Mouse (Mus musculus) forebrain, embryonic 14.5 days (tissue): ENCODE measurements around the gene E130308A19Rik. TPM values are rescaled to one million over a fixed set of nuclear protein-coding genes. Genes with fewer than 3 reads are reported as not detected.
"Not testable (repeated sequence)": the region's sequence is repeated elsewhere in the genome, so short reads cannot be mapped to it uniquely, and the experiment has no call there.

Experiments
- ATAC-seq: fragments of 200-750 bp; cut with Nextera tagmentation; 2 replicates; pipeline ENCODE4 v1.8.0; 2017; ENCODE audit warnings: mild to moderate bottlenecking, moderate library complexity
- DNase-seq: peaks from one replicate; pipeline ENCODE4 v3.0.0-alpha.2; 2015; ENCODE audit warnings: low spot score
- H3K27ac ChIP-seq: fragments of 300-500 bp; sonication (generic); 2 replicates; pipeline ENCODE4 v1.5.1; 2014; ENCODE audit warnings: low read depth, mild to moderate bottlenecking, control low read depth, low read length, moderate library complexity
- H3K27me3 ChIP-seq: fragments of 300-500 bp; sonication (generic); replicated peaks from 2 replicates; pipeline ENCODE4 v1.6.1; 2014; ENCODE audit warnings: low read length, control low read depth, mixed read lengths; ENCODE audit not compliant: control insufficient read depth, insufficient read depth
- H3K36me3 ChIP-seq: fragments of 300-500 bp; sonication (generic); 2 replicates; pipeline ENCODE4 v1.6.1; 2014; ENCODE audit warnings: low read length, control low read depth; ENCODE audit not compliant: control insufficient read depth, insufficient read depth
- H3K4me1 ChIP-seq: fragments of 300-500 bp; sonication (generic); 2 replicates; pipeline ENCODE4 v1.6.1; 2014; ENCODE audit warnings: antibody characterized with exemption, low read length, control low read depth; ENCODE audit not compliant: control insufficient read depth, insufficient read depth
- H3K4me2 ChIP-seq: fragments of 300-500 bp; sonication (generic); 2 replicates; pipeline ENCODE4 v1.6.1; 2014; ENCODE audit warnings: mild to moderate bottlenecking, control low read depth, low read length
- H3K4me3 ChIP-seq: fragments of 300-500 bp; sonication (generic); 2 replicates; pipeline ENCODE4 v1.5.1; 2014; ENCODE audit warnings: low read depth, low read length, control low read depth
- H3K9ac ChIP-seq: fragments of 300-500 bp; sonication (generic); 2 replicates; pipeline ENCODE4 v1.6.1; 2014; ENCODE audit warnings: mild to moderate bottlenecking, low read length, control low read depth, moderate library complexity
- H3K9me3 ChIP-seq: fragments of 300-500 bp; sonication (generic); replicated peaks from 2 replicates; pipeline ENCODE4 v1.6.1; 2016; ENCODE audit warnings: low read length, control low read depth, mixed read lengths; ENCODE audit not compliant: control insufficient read depth
- WGBS: fragments of 180-500 bp; shearing (Covaris S2); extraction: QIAGEN DNeasy Blood & Tissue Kit; methylation state at CpG from one replicate; pipeline ENCODE4 v1.1.7; 2014; 5-methylcytosine and 5-hydroxymethylcytosine counted together
- polyA plus RNA-seq: library from polyadenylated mRNA; unstranded; fragments of >200 nt; fragmentation: Nextera tagmentation; extraction: Ambion mirVana; gene quantifications from 2 replicates; pipeline ENCODE4 v1.2.1, GENCODE M21; 2014

Gene E130308A19Rik
- polyA plus RNA-seq, 1 experiment from 2014 or later: 22.6 TPM

DNA sequence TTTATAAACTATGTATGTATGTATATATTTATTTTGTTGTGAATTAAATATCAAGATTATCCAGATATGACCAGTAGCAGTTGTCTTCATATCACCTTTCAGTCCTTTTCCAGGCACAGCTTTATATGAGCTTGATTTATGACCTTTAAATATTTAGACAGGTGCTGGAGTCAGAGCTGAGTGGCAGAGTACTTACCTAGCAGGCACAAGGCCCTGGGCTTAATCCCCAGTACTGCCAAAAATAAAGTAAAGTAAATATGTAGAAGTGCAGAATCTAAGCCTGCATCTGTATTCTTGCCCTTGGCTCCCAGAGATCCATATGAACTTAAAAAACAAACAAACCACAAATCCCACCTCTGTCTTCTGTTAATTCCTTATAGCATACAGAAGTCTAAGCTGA is 163.0 kb downstream of the E130308A19Rik start:
- H3K9me3 ChIP-seq: no peaks in the 10 kb centered on the region
- no peaks in the 10 kb centered on the region for H3K36me3 ChIP-seq
- DNase-seq (no peak), ATAC-seq (no peak)
- H3K9ac ChIP-seq: no peak overlapping the region
- H3K27me3 ChIP-seq: no peaks in the 10 kb centered on the region
- no peak overlapping the region for H3K4me3 ChIP-seq
- no peaks in the 10 kb centered on the region for H3K4me1 ChIP-seq
- H3K4me2 ChIP-seq: no peak overlapping the region
- no peak overlapping the region for H3K27ac ChIP-seq

DNA sequence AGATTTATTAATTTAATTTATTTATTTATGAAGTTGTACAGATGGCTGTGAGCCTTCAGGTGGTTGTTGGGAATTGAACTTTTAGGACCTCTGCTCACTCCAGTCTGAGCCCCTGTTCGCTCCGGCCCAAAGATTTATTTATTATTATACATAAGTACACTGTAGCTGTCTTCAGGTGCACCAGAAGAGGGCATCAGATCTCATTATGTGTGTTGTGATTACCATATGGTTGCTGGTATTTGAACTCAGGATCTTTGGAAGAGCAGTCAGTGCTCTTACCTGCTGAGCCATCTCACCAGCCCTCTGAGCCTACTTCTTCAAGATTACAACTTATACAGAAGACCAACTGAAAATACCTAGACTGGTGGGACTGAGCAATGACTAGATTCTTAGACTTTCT is 167.6 kb downstream of the E130308A19Rik start:
- H3K9ac ChIP-seq, H3K27me3 ChIP-seq, H3K4me1 ChIP-seq, DNase-seq, H3K4me2 ChIP-seq, H3K9me3 ChIP-seq, ATAC-seq, H3K36me3 ChIP-seq, H3K27ac ChIP-seq, H3K4me3 ChIP-seq: not testable (repeated sequence)
- WGBS: 88% methylated on average over 2 of the region's 2 CpGs

DNA sequence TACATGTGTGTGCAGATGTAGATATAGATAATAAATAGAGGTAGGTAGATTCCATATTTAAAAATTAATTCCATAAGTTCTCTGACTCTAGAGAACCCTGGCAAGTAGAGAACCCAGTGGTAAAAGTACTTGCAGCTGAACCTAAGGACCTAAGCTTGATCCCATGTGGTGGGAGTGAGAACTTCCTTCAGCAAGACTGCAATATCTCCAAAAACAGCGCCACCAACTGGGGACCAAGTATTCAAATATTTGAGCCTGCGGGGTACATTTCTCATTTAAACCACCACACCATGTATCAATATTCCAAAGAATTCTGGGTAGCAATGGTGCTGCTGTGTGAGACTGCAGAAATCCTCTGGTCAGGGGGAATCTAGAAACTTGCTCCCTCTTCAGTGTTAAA is 168.1 kb downstream of the E130308A19Rik start:
- ATAC-seq: no peak
- WGBS: 72% methylated on average over 2 of the region's 2 CpGs
- H3K9ac ChIP-seq: no peak overlapping the region

DNA sequence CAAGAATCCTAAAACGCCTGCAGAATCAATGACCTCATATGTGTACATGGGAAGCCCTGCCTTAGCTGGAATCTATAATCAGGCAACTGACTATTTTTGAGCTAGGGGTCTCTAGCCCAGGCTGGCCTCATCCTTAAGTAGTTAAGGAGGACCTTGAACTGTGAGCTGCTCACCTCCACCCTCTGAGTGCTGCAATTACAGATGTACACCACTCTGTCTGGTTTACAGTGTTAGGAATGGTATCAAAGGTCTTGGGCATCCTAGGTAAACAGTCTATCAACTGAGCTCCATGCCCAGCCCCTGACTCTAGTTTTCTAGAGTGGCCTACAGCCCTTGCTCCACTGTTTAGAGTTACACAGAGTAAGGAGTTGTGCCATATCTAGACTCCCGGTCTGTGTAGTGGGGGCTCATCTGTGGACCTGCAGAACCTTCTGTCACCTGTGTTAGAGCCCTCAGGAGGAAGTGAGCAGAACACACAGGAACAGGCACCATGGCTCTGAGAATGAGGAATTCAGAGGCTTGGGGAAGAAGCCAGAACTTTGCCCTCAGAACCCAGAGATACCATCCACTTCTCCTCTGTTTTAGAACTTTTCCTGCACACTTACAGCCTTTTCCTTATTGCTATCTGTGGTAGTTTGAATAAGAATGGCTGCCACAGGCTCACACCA is 169.9 kb downstream of the E130308A19Rik start:
- Histone ChIP-seq H3K27ac (no peak overlapping the region), H3K4me3 (no peak overlapping the region), H3K36me3 (no peaks in the 10 kb centered on the region), H3K9ac (no peak overlapping the region), H3K9me3 (no peaks in the 10 kb centered on the region), H3K4me1 (no peaks in the 10 kb centered on the region), H3K4me2 (no peak overlapping the region), H3K27me3 (no peaks in the 10 kb centered on the region)
- 77% methylated on average over 2 of the region's 2 CpGs for WGBS
- no peak for DNase-seq
- ATAC-seq: no peak

More for the DNA sequence above, 168.1 kb downstream of the E130308A19Rik start:
- no peak overlapping the region for H3K27ac ChIP-seq
- H3K9me3 ChIP-seq: no peaks in the 10 kb centered on the region
- H3K36me3 ChIP-seq: no peaks in the 10 kb centered on the region
- DNase-seq: no peak
- H3K27me3 ChIP-seq: no peaks in the 10 kb centered on the region
- H3K4me3 ChIP-seq: no peak overlapping the region
- H3K4me1 ChIP-seq: no peaks in the 10 kb centered on the region
- no peak overlapping the region for H3K4me2 ChIP-seq

DNA sequence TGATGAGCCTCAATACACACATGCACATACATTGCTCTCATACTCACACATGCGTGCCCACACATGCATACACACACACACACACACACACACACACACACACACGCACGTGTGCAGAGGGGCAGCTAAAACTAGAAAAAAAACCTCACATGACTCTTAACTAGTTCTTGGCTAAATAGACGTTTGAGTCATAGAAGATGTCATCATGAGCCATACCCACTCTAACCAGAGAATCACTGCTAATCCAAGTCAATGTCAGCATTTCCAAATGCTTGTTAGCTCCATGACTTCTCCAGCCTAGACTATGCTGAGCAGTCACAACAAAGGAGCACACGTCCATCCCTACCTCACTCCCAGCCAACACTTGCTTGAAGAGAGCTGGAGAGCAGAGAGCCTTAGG is 174.2 kb downstream of the E130308A19Rik start:
- WGBS: 83% methylated on average over 5 of the region's 5 CpGs
- no peaks in the 10 kb centered on the region for H3K9me3 ChIP-seq

DNA sequence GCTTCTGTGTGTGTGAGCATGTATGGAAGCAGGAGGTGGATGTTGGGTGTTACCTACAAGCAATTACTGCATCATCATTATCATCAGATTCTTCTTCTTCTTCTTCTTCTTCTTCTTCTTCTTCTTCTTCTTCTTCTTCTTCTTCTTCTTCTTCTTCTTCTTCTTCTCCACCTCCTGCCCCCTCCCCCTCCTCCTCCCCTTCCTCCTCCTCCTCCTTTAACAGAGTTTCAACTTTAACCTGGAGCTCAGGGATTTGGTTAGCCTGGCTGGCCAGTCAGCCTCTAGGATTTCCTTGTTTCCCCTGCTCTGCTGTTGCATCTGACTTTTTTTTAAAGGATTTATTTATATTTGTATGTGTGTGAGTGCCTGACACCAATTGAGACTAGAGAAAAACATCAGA is 175.5 kb downstream of the E130308A19Rik start, which contains the start of gene Inip:
Gene Inip, minus strand, starts transcription at position 101 of the 400 bp plus-strand sequence.
- DNase-seq (no peak), ATAC-seq (no peak)
- Histone ChIP-seq H3K27ac (no peak within 1 kb of the TSS), H3K27me3 (no peaks in the 10 kb centered on the region), H3K4me2 (no peak within 1 kb of the TSS), H3K9me3 (no peaks in the 10 kb centered on the region), H3K4me1 (peaks cover under 1% of the 10 kb centered on the region), H3K36me3 (no peaks in the 10 kb centered on the region), H3K4me3 (no peak within 1 kb of the TSS), H3K9ac (no peak within 1 kb of the TSS)

More for the DNA sequence above, 174.2 kb downstream of the E130308A19Rik start:
- H3K27ac ChIP-seq: no peak overlapping the region
- no peaks in the 10 kb centered on the region for H3K36me3 ChIP-seq
- no peaks in the 10 kb centered on the region for H3K27me3 ChIP-seq
- ATAC-seq (no peak), DNase-seq (no peak)
- no peak overlapping the region for H3K4me3 ChIP-seq
- no peak overlapping the region for H3K4me2 ChIP-seq
- no peaks in the 10 kb centered on the region for H3K4me1 ChIP-seq
- no peak overlapping the region for H3K9ac ChIP-seq

DNA sequence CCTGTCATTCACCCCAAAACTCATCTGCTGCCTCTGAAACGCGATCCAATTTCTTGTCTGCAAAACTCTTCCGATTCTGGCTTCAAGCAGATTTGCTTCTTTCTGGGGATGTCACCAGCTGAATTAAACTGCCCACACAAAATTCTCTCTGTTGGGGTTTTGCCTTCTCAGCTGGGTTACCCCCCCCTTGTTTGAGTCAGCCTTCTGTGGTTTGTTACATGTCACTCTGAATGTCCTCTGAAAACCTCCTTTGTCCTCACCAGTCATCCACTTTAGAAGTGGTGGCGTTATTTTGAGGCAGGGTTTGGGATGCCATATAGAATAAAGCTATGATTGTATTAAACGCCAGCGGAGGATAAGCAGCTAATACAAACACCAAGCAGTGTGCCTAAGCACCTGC is 176.1 kb downstream of the E130308A19Rik start:
- H3K27ac ChIP-seq: no peak overlapping the region
- no peak overlapping the region for H3K4me3 ChIP-seq
- DNase-seq (no peak), ATAC-seq (no peak)
- H3K4me1 ChIP-seq: peaks cover 4% of the 10 kb centered on the region
- 76% methylated on average over 6 of the region's 6 CpGs for WGBS
- no peak overlapping the region for H3K4me2 ChIP-seq
- H3K27me3 ChIP-seq: no peaks in the 10 kb centered on the region
- no peaks in the 10 kb centered on the region for H3K9me3 ChIP-seq
- no peak overlapping the region for H3K9ac ChIP-seq
- no peaks in the 10 kb centered on the region for H3K36me3 ChIP-seq

DNA sequence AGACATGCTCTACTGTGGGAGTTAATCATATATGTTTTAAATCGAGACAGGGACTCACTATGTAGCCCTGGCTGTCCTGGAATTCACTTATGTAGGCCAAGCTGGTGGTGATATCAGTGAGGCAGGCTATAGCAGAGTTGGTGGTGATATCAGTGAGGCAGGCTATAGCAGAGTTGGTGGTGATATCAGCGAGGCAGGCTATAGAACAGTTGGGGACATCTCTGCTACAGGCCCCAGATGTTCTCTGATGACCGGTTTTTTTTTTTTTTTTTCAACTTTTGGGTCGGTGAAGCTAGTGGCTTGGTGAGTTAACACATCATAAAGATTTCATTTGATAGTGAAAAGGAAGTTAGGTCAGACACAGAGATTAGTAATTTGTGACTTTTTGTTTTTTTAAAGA is 176.8 kb downstream of the E130308A19Rik start:
- WGBS: 71% methylated on average over 4 of the region's 4 CpGs
- Histone ChIP-seq H3K36me3 (no peaks in the 10 kb centered on the region), H3K27me3 (no peaks in the 10 kb centered on the region), H3K27ac (no peak overlapping the region), H3K9me3 (no peaks in the 10 kb centered on the region), H3K9ac (no peak overlapping the region), H3K4me2 (no peak overlapping the region), H3K4me1 (peaks cover 6% of the 10 kb centered on the region), H3K4me3 (no peak overlapping the region)
- ATAC-seq (no peak), DNase-seq (no peak)

DNA sequence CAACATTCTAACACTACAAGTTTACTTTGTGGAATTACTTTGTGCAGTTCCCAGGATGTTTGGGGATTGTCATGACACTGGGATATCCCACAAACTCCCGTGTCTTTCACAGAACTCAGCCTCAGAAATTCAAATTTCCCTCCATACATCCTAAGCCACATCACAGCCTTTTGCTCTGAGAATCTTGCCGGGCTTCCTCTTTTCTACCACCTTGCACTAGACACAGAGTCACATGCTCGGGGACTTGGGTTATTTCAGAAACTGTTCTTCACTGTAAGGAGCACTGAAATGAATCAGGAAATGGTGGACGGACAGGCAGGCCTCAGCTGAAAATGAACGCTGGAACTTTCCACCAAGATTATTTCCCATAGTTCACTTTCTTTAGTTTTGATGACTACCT is 177.3 kb downstream of the E130308A19Rik start:
- 86% methylated on average over 5 of the region's 5 CpGs for WGBS
- no peak overlapping the region for H3K4me2 ChIP-seq
- H3K9ac ChIP-seq: no peak overlapping the region
- no peaks in the 10 kb centered on the region for H3K27me3 ChIP-seq
- H3K27ac ChIP-seq: no peak overlapping the region
- ATAC-seq: no peak
- no peaks in the 10 kb centered on the region for H3K9me3 ChIP-seq
- H3K4me3 ChIP-seq: no peak overlapping the region
- DNase-seq: no peak
- H3K36me3 ChIP-seq: no peaks in the 10 kb centered on the region
- peaks cover 6% of the 10 kb centered on the region for H3K4me1 ChIP-seq
